Mouse (Mus musculus) liver, embryonic 14.5 days (tissue): ENCODE measurements around the gene Dnah9. TPM values are rescaled to one million over a fixed set of nuclear protein-coding genes. Genes with fewer than 3 reads are reported as not detected.
A peak's percentile ranks its signal among the peaks of the same experiment; 100 is the strongest.

Experiments
- ATAC-seq: fragments of 200-750 bp; cut with Nextera tagmentation; 2 replicates; pipeline ENCODE4 v1.8.0; 2017; ENCODE audit warnings: moderate number of reproducible peaks, mild to moderate bottlenecking, moderate library complexity; ENCODE audit not compliant: insufficient read depth
- DNase-seq, 3 experiments: peaks; one replicate each; pipeline ENCODE4 v3.0.0-alpha.2; 2012 to 2013; ENCODE audit warnings: low read depth in 3 of 3, low spot score in 3 of 3
- H3K27ac ChIP-seq: fragments of 300-500 bp; sonication (generic); 2 replicates; pipeline ENCODE4 v1.5.1; 2014; ENCODE audit warnings: moderate library complexity, mild to moderate bottlenecking, control low read depth, inconsistent platforms
- H3K27me3 ChIP-seq: fragments of 300-500 bp; sonication (generic); 2 replicates; pipeline ENCODE4 v1.6.1; 2014; ENCODE audit warnings: mild to moderate bottlenecking, low read length, moderate library complexity; ENCODE audit not compliant: control insufficient read depth, insufficient read depth
- H3K36me3 ChIP-seq: fragments of 300-500 bp; sonication (generic); replicated peaks from 2 replicates; pipeline ENCODE4 v1.6.1; 2014; ENCODE audit warnings: low read depth; ENCODE audit not compliant: control insufficient read depth, insufficient read depth
- H3K4me1 ChIP-seq, 2 experiments: fragments of 200-500 bp in 1 of 2; fragments of 300-500 bp in 1 of 2; sonication (generic) in 1 of 2; replicated peaks; 2 replicates each; pipeline ENCODE4 v1.6.1; 2012 to 2014; ENCODE audit warnings: antibody characterized with exemption in 1 of 2, inconsistent platforms in 1 of 2, low read length in 1 of 2; ENCODE audit not compliant: control insufficient read depth in 2 of 2, insufficient read depth in 2 of 2
- H3K4me2 ChIP-seq: fragments of 300-500 bp; sonication (generic); 2 replicates; pipeline ENCODE4 v1.6.1; 2014; ENCODE audit warnings: low read depth, mild to moderate bottlenecking, control low read depth, moderate library complexity
- H3K4me3 ChIP-seq, 2 experiments: fragments of 200-500 bp in 1 of 2; fragments of 300-500 bp in 1 of 2; sonication (generic) in 1 of 2; 2 replicates each; pipeline ENCODE4 v1.5.1; 2012 to 2014; ENCODE audit warnings: low read depth in 2 of 2, low read length in 2 of 2, mild to moderate bottlenecking in 2 of 2, control low read depth in 1 of 2, inconsistent platforms in 1 of 2, moderate library complexity in 1 of 2; ENCODE audit not compliant: insufficient read depth in 1 of 2
- H3K9ac ChIP-seq: fragments of 300-500 bp; sonication (generic); replicated peaks from 2 replicates; pipeline ENCODE4 v1.6.1; 2014; ENCODE audit warnings: mild to moderate bottlenecking, control low read depth, moderate library complexity
- H3K9me3 ChIP-seq: fragments of 300-500 bp; sonication (generic); 2 replicates; pipeline ENCODE4 v1.6.1; 2016; ENCODE audit warnings: low read length, mixed read lengths; ENCODE audit not compliant: control insufficient read depth
- CTCF ChIP-seq: IDR thresholded peaks from 2 replicates; pipeline ENCODE4 v1.5.1; 2016; ENCODE audit warnings: antibody characterized with exemption, low read depth, control low read depth
- EP300 ChIP-seq: IDR thresholded peaks from 2 replicates; pipeline ENCODE4 v1.6.1; 2016; ENCODE audit warnings: antibody characterized with exemption, low read depth
- WGBS: fragments of 180-500 bp; shearing (Covaris S2); extraction: QIAGEN DNeasy Blood & Tissue Kit; methylation state at CpG from one replicate; pipeline ENCODE4 v1.1.7; 2014; ENCODE audit not compliant: insufficient replicate concordance; 5-methylcytosine and 5-hydroxymethylcytosine counted together
- polyA plus RNA-seq, 2 experiments: library from polyadenylated mRNA; depleted of rRNA in 1 of 2; stranded (reverse) in 1 of 2; unstranded in 1 of 2; fragments of >200 nt; fragmentation: Nextera tagmentation in 1 of 2; extraction: Ambion mirVana in 1 of 2; gene quantifications; 2 replicates each; pipeline versions ENCODE4 v1.2.1 to v1.2.3; 2012 to 2014

The Dnah9 gene
- polyA plus RNA-seq, 2 experiments = not detected

- Histone ChIP-seq H3K4me2 (peak within 1 kb of the TSS; percentile 90), H3K36me3 (no peaks in the 10 kb centered on the region), H3K9ac (peak within 1 kb of the TSS; percentile 94), H3K9me3 (no peaks in the 10 kb centered on the region), H3K27me3 (no peaks in the 10 kb centered on the region), H3K4me3 (peak within 1 kb of the TSS; percentile 84 to 99), H3K4me1 (peaks cover 23 to 25% of the 10 kb centered on the region in 2 experiments), H3K27ac (peak within 1 kb of the TSS; percentile 68)
- ATAC-seq = peak; percentile 97
- DNase-seq = peak; percentile 83
- WGBS = under 1% methylated on average over 36 of the region's 36 CpGs
- TF ChIP-seq CTCF = no peak
- no peak for TF ChIP-seq EP300
These were observed 380.2 kb downstream of the Dnah9 start, which contains the start of gene Map2k4 for GRCm38 (mm10) chr11:65788154-65788553. Map2k4 (minus strand) TSS chr11:65788297.

DNA sequence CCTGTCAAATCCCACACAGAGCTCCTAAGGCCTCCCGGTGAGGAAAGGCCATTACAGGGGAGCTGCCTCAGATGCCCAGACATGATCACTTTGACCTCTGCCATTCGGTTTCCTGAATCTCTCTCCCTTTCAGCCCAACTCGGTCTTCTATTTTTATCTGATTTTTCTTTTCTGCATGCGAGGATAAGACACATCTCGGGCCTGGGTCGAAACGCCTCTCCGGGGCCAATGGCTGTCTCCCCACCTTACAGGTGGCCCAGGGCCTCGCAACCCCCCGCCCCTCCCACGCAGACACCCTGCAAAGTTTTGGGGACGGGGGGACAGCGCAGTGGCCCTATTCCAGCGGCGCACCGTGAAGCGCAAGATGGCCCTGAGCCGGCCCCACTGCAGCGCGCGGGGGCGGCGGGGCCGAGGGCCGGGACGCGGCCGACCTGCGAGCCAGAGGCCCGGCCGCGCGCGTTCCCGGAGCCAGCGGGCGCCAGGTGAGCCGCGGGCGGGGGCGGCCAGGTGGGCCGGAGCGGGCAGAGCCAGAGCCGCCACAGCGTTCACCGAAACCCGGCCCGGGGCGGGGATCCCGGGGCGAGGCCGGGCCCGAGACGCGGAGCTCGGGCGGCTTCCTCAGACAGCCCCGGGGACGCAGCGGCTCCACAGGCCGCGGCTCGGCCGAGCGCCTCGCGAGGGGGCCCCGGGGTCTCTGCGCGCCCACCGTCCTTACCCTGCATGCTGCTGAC lies 380.8 kb downstream of the Dnah9 start:
- peak overlapping the region; percentile 84 to 99 for H3K4me3 ChIP-seq
- peaks cover 23 to 25% of the 10 kb centered on the region in 2 experiments for H3K4me1 ChIP-seq
- no peaks in the 10 kb centered on the region for H3K36me3 ChIP-seq
- ATAC-seq (peak; percentile 80), DNase-seq (no peak)
- H3K27ac ChIP-seq = peak overlapping the region; percentile 68
- H3K9me3 ChIP-seq = no peaks in the 10 kb centered on the region
- peak overlapping the region; percentile 90 for H3K4me2 ChIP-seq
- no peak for TF ChIP-seq EP300
- no peak for TF ChIP-seq CTCF
- WGBS = under 1% methylated on average over 62 of the region's 71 CpGs
- H3K27me3 ChIP-seq = no peaks in the 10 kb centered on the region
- peak overlapping the region; percentile 94 for H3K9ac ChIP-seq

DNA sequence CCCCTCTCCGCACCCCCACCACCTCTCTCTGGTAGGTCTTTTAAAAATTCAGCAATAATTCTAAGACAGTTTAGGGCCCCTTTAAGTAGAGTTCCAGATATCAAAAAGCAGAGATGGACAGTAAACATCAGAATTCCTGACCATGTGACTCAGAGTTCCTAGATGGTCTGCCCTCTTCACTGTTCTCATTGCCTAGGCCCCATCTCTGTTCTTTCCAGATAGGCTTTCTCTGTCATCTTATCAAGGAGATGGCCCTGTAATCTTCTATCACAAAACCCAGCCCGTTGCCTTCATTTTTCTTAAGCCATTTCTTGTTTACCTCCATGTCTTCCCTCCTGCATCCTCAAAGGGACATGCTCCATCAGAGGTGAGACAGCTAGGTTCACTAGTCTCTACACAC lies 382.2 kb downstream of the Dnah9 start:
- peak in 2 of 3 experiments; percentile 54 to 57 for DNase-seq
- peak overlapping the region; percentile 52 to 99 for H3K4me3 ChIP-seq
- H3K9ac ChIP-seq = peak overlapping the region; percentile 94
- WGBS = 46% methylated on average over 2 of the region's 2 CpGs
- H3K4me2 ChIP-seq = peak overlapping the region; percentile 90
- 0 out of 2 replicates have a peak, but pooled peaks have one; percentile 18 for ATAC-seq
- no peaks in the 10 kb centered on the region for H3K9me3 ChIP-seq
- TF ChIP-seq EP300 (peak; percentile 69), CTCF (no peak)
- peaks cover 23 to 27% of the 10 kb centered on the region in 2 experiments for H3K4me1 ChIP-seq
- H3K27me3 ChIP-seq = no peaks in the 10 kb centered on the region
- H3K36me3 ChIP-seq = no peaks in the 10 kb centered on the region
- H3K27ac ChIP-seq = peak overlapping the region; percentile 69

GRCm38 (mm10) chr11:65781596-65781995 lies 386.8 kb downstream of the Dnah9 start:
- Histone ChIP-seq H3K9me3 (no peaks in the 10 kb centered on the region), H3K4me1 (peaks cover 26 to 33% of the 10 kb centered on the region in 2 experiments), H3K36me3 (peaks cover 10% of the 10 kb centered on the region), H3K27ac (no peak overlapping the region), H3K27me3 (no peaks in the 10 kb centered on the region), H3K4me3 (no peak overlapping the region), H3K9ac (no peak overlapping the region), H3K4me2 (no peak overlapping the region)
- TF ChIP-seq EP300 (no peak), CTCF (no peak)
- 43% methylated on average over 3 of the region's 3 CpGs for WGBS
- ATAC-seq (no peak), DNase-seq (no peak)
